Mouse (Mus musculus): ENCODE results near the gene Tspan13. TPM values are rescaled to one million over a fixed set of nuclear protein-coding genes. Genes with fewer than 3 reads are reported as not detected.

The Tspan13 gene
- polyA plus RNA-seq, 1 experiment, result 168 TPM

GRCm38 (mm10) chr12:36057699-36058098, 15.4 kb upstream of the Tspan13 start:
- H3K4me3 ChIP-seq (ENCODE audit: insufficient read depth, low read length), result no peak overlapping the region
- H3K27ac ChIP-seq (ENCODE audit: insufficient read depth, low read length), result no peak overlapping the region
- TF ChIP-seq POLR2A (IDR thresholded peaks at IDR 0.05; ENCODE audit: extremely low read depth, insufficient read depth, low read length), result no peak
- TF ChIP-seq CTCF (IDR thresholded peaks at IDR 0.05; ENCODE audit: extremely low read depth, insufficient read depth, low read length), result no peak
- H3K4me1 ChIP-seq (ENCODE audit: control insufficient read depth, insufficient read depth, low read length), result no peaks in the 10 kb centered on the region

- no peak overlapping the region for H3K27ac ChIP-seq (ENCODE audit: insufficient read depth, low read length)
- no peak for TF ChIP-seq CTCF (IDR thresholded peaks at IDR 0.05; ENCODE audit: extremely low read depth, insufficient read depth, low read length)
- no peak for TF ChIP-seq POLR2A (IDR thresholded peaks at IDR 0.05; ENCODE audit: extremely low read depth, insufficient read depth, low read length)
- H3K4me1 ChIP-seq (ENCODE audit: control insufficient read depth, insufficient read depth, low read length), result no peaks in the 10 kb centered on the region
- H3K4me3 ChIP-seq (ENCODE audit: insufficient read depth, low read length), result no peak overlapping the region
Observed at GRCm38 (mm10) chr12:36050276-36050675, 8.0 kb upstream of the Tspan13 start.

- Histone ChIP-seq H3K4me3 (ENCODE audit: insufficient read depth, low read length) (no peak overlapping the region), H3K27ac (ENCODE audit: insufficient read depth, low read length) (no peak overlapping the region), H3K4me1 (ENCODE audit: control insufficient read depth, insufficient read depth, low read length) (no peaks in the 10 kb centered on the region)
- TF ChIP-seq POLR2A (IDR thresholded peaks at IDR 0.05; ENCODE audit: extremely low read depth, insufficient read depth, low read length) (no peak), CTCF (IDR thresholded peaks at IDR 0.05; ENCODE audit: extremely low read depth, insufficient read depth, low read length) (no peak)
Observed at GRCm38 (mm10) chr12:36047593-36047992, 5.3 kb upstream of the Tspan13 start.

- Histone ChIP-seq H3K4me1 (ENCODE audit: control insufficient read depth, insufficient read depth, low read length) (no peaks in the 10 kb centered on the region), H3K4me3 (ENCODE audit: insufficient read depth, low read length) (no peak overlapping the region), H3K27ac (ENCODE audit: insufficient read depth, low read length) (no peak overlapping the region)
- TF ChIP-seq CTCF (IDR thresholded peaks at IDR 0.05; ENCODE audit: extremely low read depth, insufficient read depth, low read length), result no peak
- no peak for TF ChIP-seq POLR2A (IDR thresholded peaks at IDR 0.05; ENCODE audit: extremely low read depth, insufficient read depth, low read length)
Observed at GRCm38 (mm10) chr12:36046196-36046595, 3.9 kb upstream of the Tspan13 start.

- Histone ChIP-seq H3K27ac (ENCODE audit: insufficient read depth, low read length) (no peak overlapping the region), H3K4me3 (ENCODE audit: insufficient read depth, low read length) (no peak overlapping the region), H3K4me1 (ENCODE audit: control insufficient read depth, insufficient read depth, low read length) (no peaks in the 10 kb centered on the region)
- TF ChIP-seq CTCF (IDR thresholded peaks at IDR 0.05; ENCODE audit: extremely low read depth, insufficient read depth, low read length), result no peak
- no peak for TF ChIP-seq POLR2A (IDR thresholded peaks at IDR 0.05; ENCODE audit: extremely low read depth, insufficient read depth, low read length)
Observed at GRCm38 (mm10) chr12:36044691-36045090, 2.4 kb upstream of the Tspan13 start.

GRCm38 (mm10) chr12:36041703-36042347, 475 bp downstream of the Tspan13 start:
- TF ChIP-seq POLR2A (IDR thresholded peaks at IDR 0.05; ENCODE audit: extremely low read depth, insufficient read depth, low read length), result no peak
- no peak for TF ChIP-seq CTCF (IDR thresholded peaks at IDR 0.05; ENCODE audit: extremely low read depth, insufficient read depth, low read length)
- no peaks in the 10 kb centered on the region for H3K4me1 ChIP-seq (ENCODE audit: control insufficient read depth, insufficient read depth, low read length)
- peak overlapping the region; percentile 97 for H3K27ac ChIP-seq (ENCODE audit: insufficient read depth, low read length)
- H3K4me3 ChIP-seq (ENCODE audit: insufficient read depth, low read length), result peak overlapping the region; percentile 97

GRCm38 (mm10) chr12:36041281-36041589, 1.1 kb downstream of the Tspan13 start:
- no peak for TF ChIP-seq POLR2A (IDR thresholded peaks at IDR 0.05; ENCODE audit: extremely low read depth, insufficient read depth, low read length)
- no peak for TF ChIP-seq CTCF (IDR thresholded peaks at IDR 0.05; ENCODE audit: extremely low read depth, insufficient read depth, low read length)
- H3K4me3 ChIP-seq (ENCODE audit: insufficient read depth, low read length), result peak overlapping the region; percentile 97
- peak overlapping the region; percentile 97 for H3K27ac ChIP-seq (ENCODE audit: insufficient read depth, low read length)
- no peaks in the 10 kb centered on the region for H3K4me1 ChIP-seq (ENCODE audit: control insufficient read depth, insufficient read depth, low read length)

- TF ChIP-seq CTCF (IDR thresholded peaks at IDR 0.05; ENCODE audit: extremely low read depth, insufficient read depth, low read length), result no peak
- TF ChIP-seq POLR2A (IDR thresholded peaks at IDR 0.05; ENCODE audit: extremely low read depth, insufficient read depth, low read length), result no peak
- Histone ChIP-seq H3K27ac (ENCODE audit: insufficient read depth, low read length) (peak overlapping the region; percentile 97), H3K4me1 (ENCODE audit: control insufficient read depth, insufficient read depth, low read length) (no peaks in the 10 kb centered on the region; the same call in 1 of the 2 replicates), H3K4me3 (ENCODE audit: insufficient read depth, low read length) (peak overlapping the region; percentile 97)
Observed at GRCm38 (mm10) chr12:36040571-36041280, 1.6 kb downstream of the Tspan13 start.

GRCm38 (mm10) chr12:36039541-36040084, 2.7 kb downstream of the Tspan13 start:
- TF ChIP-seq POLR2A (IDR thresholded peaks at IDR 0.05; ENCODE audit: extremely low read depth, insufficient read depth, low read length) (no peak), CTCF (IDR thresholded peaks at IDR 0.05; ENCODE audit: extremely low read depth, insufficient read depth, low read length) (no peak)
- H3K4me1 ChIP-seq (ENCODE audit: control insufficient read depth, insufficient read depth, low read length), result no peaks in the 10 kb centered on the region; the same call in 1 of the 2 replicates
- H3K4me3 ChIP-seq (ENCODE audit: insufficient read depth, low read length), result peak overlapping the region; percentile 97
- H3K27ac ChIP-seq (ENCODE audit: insufficient read depth, low read length), result peak overlapping the region; percentile 6; the same call in 1 of the 2 replicates

GRCm38 (mm10) chr12:36036776-36037175, 5.5 kb downstream of the Tspan13 start:
- Histone ChIP-seq H3K4me3 (ENCODE audit: insufficient read depth, low read length) (no peak overlapping the region), H3K4me1 (ENCODE audit: control insufficient read depth, insufficient read depth, low read length) (peaks cover 3% of the 10 kb centered on the region), H3K27ac (ENCODE audit: insufficient read depth, low read length) (no peak overlapping the region)
- TF ChIP-seq POLR2A (IDR thresholded peaks at IDR 0.05; ENCODE audit: extremely low read depth, insufficient read depth, low read length) (no peak), CTCF (IDR thresholded peaks at IDR 0.05; ENCODE audit: extremely low read depth, insufficient read depth, low read length) (no peak)
